Mouse (Mus musculus) small intestine, adult 2 months (tissue): Measurements from ENCODE around the gene Hist2h2aa2. TPM values are rescaled to one million over a fixed set of nuclear protein-coding genes. Genes with fewer than 3 reads are reported as not detected.

Experiments
- H3K27ac ChIP-seq: fragments of 200-500 bp; 2 replicates; pipeline ENCODE4 v1.5.1; 2012; ENCODE audit warnings: low read depth, low read length, control low read depth, inconsistent platforms; ENCODE audit not compliant: insufficient read depth
- H3K27me3 ChIP-seq: fragments of 200-500 bp; 2 replicates; pipeline ENCODE4 v1.6.1; 2012; ENCODE audit warnings: mild to moderate bottlenecking, moderate library complexity, low read length, inconsistent platforms; ENCODE audit not compliant: control insufficient read depth, insufficient read depth
- H3K36me3 ChIP-seq: fragments of 200-500 bp; 2 replicates; pipeline ENCODE4 v1.6.1; 2012; ENCODE audit warnings: mild to moderate bottlenecking, low read length, control low read depth, inconsistent platforms; ENCODE audit not compliant: control insufficient read depth, insufficient read depth
- H3K4me1 ChIP-seq: fragments of 200-500 bp; 2 replicates; pipeline ENCODE4 v1.6.1; 2012; ENCODE audit warnings: low read length, inconsistent platforms, mixed read lengths; ENCODE audit not compliant: control insufficient read depth, insufficient read depth, insufficient read length
- H3K4me3 ChIP-seq: fragments of 200-500 bp; 2 replicates; pipeline ENCODE4 v1.5.1; 2012; ENCODE audit warnings: low read depth, mild to moderate bottlenecking, control low read depth, inconsistent platforms, low read length, moderate library complexity
- CTCF ChIP-seq: fragments of 200-500 bp; IDR thresholded peaks from 2 replicates; pipeline ENCODE4 v1.5.1; 2012; ENCODE audit warnings: low read depth, mild to moderate bottlenecking, control low read depth, inconsistent platforms, low read length, moderate library complexity, mixed read lengths; ENCODE audit not compliant: insufficient replicate concordance, insufficient read length; ENCODE audit errors: extremely low read depth
- POLR2A ChIP-seq: fragments of 200-500 bp; IDR thresholded peaks from 2 replicates; pipeline ENCODE4 v1.6.1; 2012; ENCODE audit warnings: low read depth, mild to moderate bottlenecking, control low read depth, inconsistent platforms, low read length, moderate library complexity
- WGBS: fragments of 180-500 bp; shearing (Covaris S2); methylation state at CpG from one replicate; pipeline ENCODE4 v1.1.7; 2018; 5-methylcytosine and 5-hydroxymethylcytosine counted together
- polyA plus RNA-seq: library from polyadenylated mRNA; depleted of rRNA; stranded (reverse); fragments of >200 nt; gene quantifications from 2 replicates; pipeline ENCODE4 v1.2.3, GENCODE M21; 2012

Gene Hist2h2aa2
- polyA plus RNA-seq, 1 experiment: 339 TPM

- WGBS: 66% methylated on average over 3 of the region's 3 CpGs
- Histone ChIP-seq H3K4me1 (peaks cover 10% of the 10 kb centered on the region; the same call in 1 of the 2 replicates), H3K27ac (no peak overlapping the region), H3K27me3 (no peaks in the 10 kb centered on the region), H3K4me3 (no peak overlapping the region), H3K36me3 (no peaks in the 10 kb centered on the region)
- no peak for TF ChIP-seq POLR2A
- TF ChIP-seq CTCF: no peak
These were observed 17.1 kb upstream of the Hist2h2aa2 start for GRCm38 (mm10) chr3:96257190-96257589.

- Histone ChIP-seq H3K4me1 (peaks cover 6% of the 10 kb centered on the region; the same call in 1 of the 2 replicates), H3K27me3 (no peaks in the 10 kb centered on the region), H3K27ac (0 out of 2 replicates have a peak overlapping the region, but pooled peaks have one; percentile 21), H3K36me3 (no peaks in the 10 kb centered on the region), H3K4me3 (no peak overlapping the region)
- WGBS: 18% methylated on average over 5 of the region's 5 CpGs
- TF ChIP-seq CTCF: no peak
- no peak for TF ChIP-seq POLR2A
These were observed 16.0 kb upstream of the Hist2h2aa2 start for GRCm38 (mm10) chr3:96255926-96256593.

GRCm38 (mm10) chr3:96254683-96255355 lies 14.7 kb upstream of the Hist2h2aa2 start:
- Histone ChIP-seq H3K36me3 (no peaks in the 10 kb centered on the region), H3K27ac (no peak overlapping the region), H3K27me3 (no peaks in the 10 kb centered on the region), H3K4me3 (no peak overlapping the region), H3K4me1 (peaks cover 6% of the 10 kb centered on the region; the same call in 1 of the 2 replicates)
- WGBS: 87% methylated on average over 10 of the region's 10 CpGs
- TF ChIP-seq CTCF: no peak
- no peak for TF ChIP-seq POLR2A

- WGBS: 74% methylated on average over 3 of the region's 3 CpGs
- H3K27ac ChIP-seq: no peak overlapping the region
These were observed 11.7 kb upstream of the Hist2h2aa2 start for GRCm38 (mm10) chr3:96251787-96252186.

GRCm38 (mm10) chr3:96250890-96251289 lies 10.8 kb upstream of the Hist2h2aa2 start:
- H3K36me3 ChIP-seq: no peaks in the 10 kb centered on the region
- H3K4me3 ChIP-seq: no peak overlapping the region
- WGBS: 47% methylated on average over 3 of the region's 3 CpGs
- TF ChIP-seq POLR2A (no peak), CTCF (no peak)
- no peak overlapping the region for H3K27ac ChIP-seq
- H3K27me3 ChIP-seq: no peaks in the 10 kb centered on the region
- no peaks in the 10 kb centered on the region for H3K4me1 ChIP-seq

More at GRCm38 (mm10) chr3:96251787-96252186, 11.7 kb upstream of the Hist2h2aa2 start:
- Histone ChIP-seq H3K36me3 (no peaks in the 10 kb centered on the region), H3K27me3 (no peaks in the 10 kb centered on the region), H3K4me3 (no peak overlapping the region), H3K4me1 (peaks cover 3% of the 10 kb centered on the region; the same call in 1 of the 2 replicates)
- TF ChIP-seq CTCF: no peak
- no peak for TF ChIP-seq POLR2A

- H3K27ac ChIP-seq: no peak overlapping the region
- no peaks in the 10 kb centered on the region for H3K27me3 ChIP-seq
- no peak overlapping the region for H3K4me3 ChIP-seq
- TF ChIP-seq CTCF (no peak), POLR2A (no peak)
- H3K36me3 ChIP-seq: no peaks in the 10 kb centered on the region
- 61% methylated on average over 4 of the region's 4 CpGs for WGBS
- peaks cover 4% of the 10 kb centered on the region; the same call in 1 of the 2 replicates for H3K4me1 ChIP-seq
These were observed 8.9 kb upstream of the Hist2h2aa2 start for GRCm38 (mm10) chr3:96249034-96249345.

GRCm38 (mm10) chr3:96248141-96249033 lies 8.3 kb upstream of the Hist2h2aa2 start:
- Histone ChIP-seq H3K4me1 (peaks cover 6% of the 10 kb centered on the region; the same call in 1 of the 2 replicates), H3K36me3 (no peaks in the 10 kb centered on the region), H3K27me3 (no peaks in the 10 kb centered on the region), H3K27ac (no peak overlapping the region), H3K4me3 (no peak overlapping the region)
- TF ChIP-seq CTCF: no peak
- no peak for TF ChIP-seq POLR2A
- WGBS: 45% methylated on average over 6 of the region's 6 CpGs
